Mouse (Mus musculus) kidney, postnatal 14 days (tissue): ENCODE measurements at regions not wholly inside any gene's neighbourhood (a gene's known extent, or its start where the extent isn't known, plus 50 kb on each side); places are given as distances from the start of the nearest gene placed in this dataset.
A peak's percentile ranks its signal among the peaks of the same experiment; 100 is the strongest.
"Not testable (repeated sequence)": the region's sequence is repeated elsewhere in the genome, so short reads cannot be mapped to it uniquely, and the experiment has no call there.

ENCODE experiments used
- DNase-seq: peaks from one replicate; pipeline ENCODE4 v3.0.0; 2022; ENCODE audit warnings: mixed read lengths

GRCm38 (mm10) chr13:26865930-26866555 is 96.1 kb upstream of the Hdgfl1 start:
- no peak for DNase-seq

- no peak for DNase-seq
Observed at GRCm38 (mm10) chr13:26867794-26868193, 97.8 kb upstream of the Hdgfl1 start.

- peak; percentile 85 for DNase-seq
Observed at GRCm38 (mm10) chr13:26916477-26916876, 140.9 kb upstream of the Prl start.

GRCm38 (mm10) chr13:26932695-26933438 is 124.5 kb upstream of the Prl start:
- peak; percentile 29 for DNase-seq

- no peak for DNase-seq
Observed at GRCm38 (mm10) chr13:26933838-26934237, 123.5 kb upstream of the Prl start.

- DNase-seq = peak; percentile 6
Observed at GRCm38 (mm10) chr13:26940436-26940835, 116.9 kb upstream of the Prl start.

- DNase-seq = no peak
Observed at GRCm38 (mm10) chr13:26944487-26944886, 112.9 kb upstream of the Prl start.

- DNase-seq = no peak
Observed at GRCm38 (mm10) chr13:26951461-26951860, 105.9 kb upstream of the Prl start.

- no peak for DNase-seq
Observed at GRCm38 (mm10) chr13:26953834-26954233, 103.5 kb upstream of the Prl start.

GRCm38 (mm10) chr13:26959534-26960100 is 97.8 kb upstream of the Prl start:
- no peak for DNase-seq

GRCm38 (mm10) chr13:26960531-26960930 is 96.8 kb upstream of the Prl start:
- not testable (repeated sequence) for DNase-seq

- no peak for DNase-seq
Observed at GRCm38 (mm10) chr13:26976024-26976423, 81.3 kb upstream of the Prl start.

- DNase-seq = no peak
Observed at GRCm38 (mm10) chr13:26980475-26980874, 76.9 kb upstream of the Prl start.
